ENCODE assay signal across 13 mouse cellular contexts in genomic region chr13:96671906-96672234, GRCm38 (mm10). TPM values are rescaled to one million over a fixed set of nuclear protein-coding genes. Genes with fewer than 3 reads are reported as not detected.
DNase-seq lines count a peak whose midpoint lies in the region; ATAC-seq and TF ChIP-seq lines count a peak whose summit lies in the region.
"Had no signal": no experiment of that assay in that cellular context is flagged by ENCODE, and none has a peak within 500 bp of the region (broad histone marks: within the 10 kb centered on the region; RNA-seq: fewer than 3 reads in every experiment).

No protein-coding gene starts in this region.

- no peaks in the 10 kb centered on the region for H3K27me3 ChIP-seq in forebrain, postnatal 0 days (ENCODE audit: insufficient read depth, low read length)
- no peaks in the 10 kb centered on the region for H3K27me3 ChIP-seq in forebrain, embryonic 13.5 days
- no peaks in the 10 kb centered on the region for H3K27me3 ChIP-seq in MEL (ENCODE audit: control insufficient read depth in 1 of 2, insufficient read depth in 2 of 2, low read length in 2 of 2)
- H3K27me3 ChIP-seq in hindbrain, embryonic 15.5 days = no peaks in the 10 kb centered on the region
- H3K27me3 ChIP-seq in midbrain, embryonic 14.5 days (ENCODE audit: control insufficient read depth, insufficient read depth, low read length) = no peaks in the 10 kb centered on the region
- H3K27me3 ChIP-seq: embryonic facial prominence, embryonic 13.5 days; heart, embryonic 13.5 days had no signal

- peak overlapping the region; percentile 74; the same call in 1 of the 2 replicates for H3K27ac ChIP-seq in forebrain, postnatal 0 days (ENCODE audit: low read depth, low read length)
- no peak overlapping the region for H3K27ac ChIP-seq in forebrain, embryonic 13.5 days
- peak overlapping the region; percentile 98 for H3K27ac ChIP-seq in MEL (ENCODE audit: control insufficient read depth, low read depth, low read length)
- peak overlapping the region; percentile 99 for H3K27ac ChIP-seq in hindbrain, embryonic 15.5 days (replicated peaks)
- peak overlapping the region; percentile 98; the same call in 1 of the 2 replicates for H3K27ac ChIP-seq in midbrain, embryonic 14.5 days (replicated peaks; ENCODE audit: low read depth, low read length)

- no peak for TF ChIP-seq CTCF in forebrain, postnatal 0 days (IDR thresholded peaks at IDR 0.05; ENCODE audit: low read depth)
- TF ChIP-seq CTCF in MEL (IDR thresholded peaks at IDR 0.05 in 2 of 3, conservative IDR thresholded peaks at IDR 0.05 in 1 of 3; ENCODE audit: control insufficient read depth in 1 of 3, insufficient read depth in 1 of 3, low read depth in 2 of 3, low read length in 3 of 3, poor library complexity in 1 of 3, severe bottlenecking in 1 of 3) = no peak

- H3K79me2 ChIP-seq in MEL (ENCODE audit: control insufficient read depth, insufficient read depth, low read length, poor library complexity) = peaks cover 28% of the 10 kb centered on the region

- H3K4me3 ChIP-seq in forebrain, postnatal 0 days (ENCODE audit: low read depth, low read length) = no peak overlapping the region
- no peak overlapping the region for H3K4me3 ChIP-seq in forebrain, embryonic 13.5 days
- H3K4me3 ChIP-seq in MEL (ENCODE audit: control insufficient read depth in 1 of 2, insufficient read depth in 1 of 2, low read depth in 2 of 2, low read length in 2 of 2) = peak overlapping the region; percentile 46 to 65
- H3K4me3 ChIP-seq in hindbrain, embryonic 15.5 days = no peak overlapping the region
- H3K4me3 ChIP-seq in midbrain, embryonic 14.5 days (replicated peaks; ENCODE audit: low read depth, low read length) = no peak overlapping the region

- H3K9ac ChIP-seq in forebrain, postnatal 0 days = no peak overlapping the region
- no peak overlapping the region for H3K9ac ChIP-seq in forebrain, embryonic 13.5 days
- peak overlapping the region; percentile 80 for H3K9ac ChIP-seq in MEL (ENCODE audit: control insufficient read depth, low read depth, low read length, poor library complexity, severe bottlenecking)
- H3K9ac ChIP-seq in hindbrain, embryonic 15.5 days = 0 out of 2 replicates have a peak overlapping the region, but pooled peaks have one; percentile 47
- no peak overlapping the region for H3K9ac ChIP-seq in midbrain, embryonic 14.5 days (replicated peaks; ENCODE audit: low read length)

- no peak for TF ChIP-seq EP300 in MEL (IDR thresholded peaks at IDR 0.05; ENCODE audit: low read depth in 1 of 2, low read length in 2 of 2)

- no peak for TF ChIP-seq POLR2A in MEL (IDR thresholded peaks at IDR 0.05; ENCODE audit: control insufficient read depth in 1 of 2, insufficient read depth in 1 of 2, low read depth in 1 of 2, low read length in 2 of 2, poor library complexity in 1 of 2)

- H3K9me3 ChIP-seq in forebrain, postnatal 0 days (ENCODE audit: low read length) = no peaks in the 10 kb centered on the region
- H3K9me3 ChIP-seq in forebrain, embryonic 13.5 days (replicated peaks) = no peaks in the 10 kb centered on the region
- H3K9me3 ChIP-seq in MEL (replicated peaks; ENCODE audit: insufficient read depth, low read length) = no peaks in the 10 kb centered on the region
- H3K9me3 ChIP-seq in hindbrain, embryonic 15.5 days = no peaks in the 10 kb centered on the region
- H3K9me3 ChIP-seq in midbrain, embryonic 14.5 days (ENCODE audit: control insufficient read depth, low read length) = no peaks in the 10 kb centered on the region
- H3K9me3 ChIP-seq: embryonic facial prominence, embryonic 13.5 days; heart, embryonic 13.5 days had no signal

- no peak for ATAC-seq in forebrain, postnatal 0 days
- no peak for ATAC-seq in forebrain, embryonic 13.5 days
- no peak for ATAC-seq in hindbrain, embryonic 15.5 days (ENCODE audit: low FRiP score, low read depth)
- ATAC-seq in midbrain, embryonic 14.5 days (ENCODE audit: low FRiP score, low TSS enrichment) = no peak

- no peak for DNase-seq in forebrain, postnatal 0 days
- DNase-seq in MEL (ENCODE audit: low read depth, low spot score) = no peak
- no peak for DNase-seq in midbrain, embryonic 14.5 days
- DNase-seq in kidney, adult 9 months = no peak
- DNase-seq in thymus, postnatal 14 days = no peak
- DNase-seq in adrenal gland, postnatal 25 days = no peak
- DNase-seq: adrenal gland, postnatal 10 days; B cell, adult 2 months; cerebellum, adult 11-12 months had no signal

- 74% methylated on average over 5 of the region's 5 CpGs for WGBS in forebrain, postnatal 0 days
- 87% methylated on average over 5 of the region's 5 CpGs for WGBS in forebrain, embryonic 13.5 days
- 88% methylated on average over 5 of the region's 5 CpGs for WGBS in hindbrain, embryonic 15.5 days
- 95% methylated on average over 5 of the region's 5 CpGs for WGBS in midbrain, embryonic 14.5 days

- TF ChIP-seq RAD21 in MEL (IDR thresholded peaks at IDR 0.05; ENCODE audit: low read depth, low read length) = no peak

- peaks cover 23% of the 10 kb centered on the region for H3K4me1 ChIP-seq in forebrain, postnatal 0 days (ENCODE audit: insufficient read depth)
- H3K4me1 ChIP-seq in forebrain, embryonic 13.5 days = peaks cover 35% of the 10 kb centered on the region
- peaks cover 5 to 13% of the 10 kb centered on the region in 2 experiments for H3K4me1 ChIP-seq in MEL (ENCODE audit: control insufficient read depth in 1 of 2, insufficient read depth in 2 of 2, low read length in 2 of 2)
- peaks cover 35% of the 10 kb centered on the region for H3K4me1 ChIP-seq in hindbrain, embryonic 15.5 days (replicated peaks)
- peaks cover 25% of the 10 kb centered on the region for H3K4me1 ChIP-seq in midbrain, embryonic 14.5 days (ENCODE audit: control insufficient read depth, insufficient read depth, low read length)

- no peaks in the 10 kb centered on the region; the same call in 1 of the 2 replicates for H3K36me3 ChIP-seq in forebrain, postnatal 0 days (ENCODE audit: insufficient read depth)
- H3K36me3 ChIP-seq in forebrain, embryonic 13.5 days (ENCODE audit: poor library complexity, severe bottlenecking) = no peaks in the 10 kb centered on the region
- peaks cover 2 to 24% of the 10 kb centered on the region in 2 experiments; a peak in 3 of 4 replicates for H3K36me3 ChIP-seq in MEL (ENCODE audit: control insufficient read depth in 1 of 2, insufficient read depth in 2 of 2, low read length in 2 of 2)
- H3K36me3 ChIP-seq in hindbrain, embryonic 15.5 days = no peaks in the 10 kb centered on the region
- H3K36me3 ChIP-seq in midbrain, embryonic 14.5 days (ENCODE audit: control insufficient read depth, insufficient read depth, low read length) = no peaks in the 10 kb centered on the region
- H3K36me3 ChIP-seq: embryonic facial prominence, embryonic 13.5 days had no signal

- no peak overlapping the region for H3K4me2 ChIP-seq in forebrain, postnatal 0 days (ENCODE audit: low read depth)
- no peak overlapping the region for H3K4me2 ChIP-seq in forebrain, embryonic 13.5 days
- no peak overlapping the region for H3K4me2 ChIP-seq in hindbrain, embryonic 15.5 days
- no peak overlapping the region for H3K4me2 ChIP-seq in midbrain, embryonic 14.5 days (ENCODE audit: low read length)

TF ChIP-seq in MEL, 35 proteins besides CTCF, POLR2A, EP300 and RAD21:
- 0 out of 2 replicates have a peak, but pooled peaks have one; percentile 32 for TF ChIP-seq MYC (IDR thresholded peaks at IDR 0.05; ENCODE audit: low read depth, low read length)
- TF ChIP-seq CHD1 (IDR thresholded peaks at IDR 0.05; ENCODE audit: low read depth, low read length) = peak; percentile 82; the same call in 1 of the 2 replicates
- 0 out of 2 replicates have a peak, but pooled peaks have one; percentile 31 for TF ChIP-seq TBP (IDR thresholded peaks at IDR 0.05; ENCODE audit: low read depth, low read length)
- peak; percentile 59; the same call in 1 of the 2 replicates for TF ChIP-seq ETS1 (IDR thresholded peaks at IDR 0.05; ENCODE audit: low read depth, low read length)
- no peak for TF ChIP-seq NRF1 (IDR thresholded peaks at IDR 0.05; ENCODE audit: insufficient read depth, low read depth, low read length, poor library complexity, severe bottlenecking)
- peak; percentile 12; the same call in 1 of the 2 replicates for TF ChIP-seq NELFE (IDR thresholded peaks at IDR 0.05; ENCODE audit: low read depth, low read length)

RNA-seq across cellular contexts. Expression of gene Hmgcr, which starts 1.1 kb away (rescaled TPM):
- 230 and 249 TPM in 2 replicates for total RNA-seq in forebrain, postnatal 0 days (2014; rRNA removed)
- 142 and 175 TPM in 2 replicates for polyA plus RNA-seq in forebrain, postnatal 0 days (2015; fragmentation: Nextera tagmentation; extraction: Ambion mirVana)
- 143 and 168 TPM in 2 replicates for polyA plus RNA-seq in forebrain, embryonic 13.5 days (2015; fragmentation: Nextera tagmentation; extraction: Ambion mirVana)
- 52.5 and 54.1 TPM in 2 replicates for total RNA-seq in MEL (2012; rRNA removed)
- polyA plus RNA-seq in MEL (2012; ENCODE audit: insufficient read depth in 1 of 2, insufficient read length in 2 of 2, low read depth in 1 of 2, low replicate concordance in 2 of 2, missing spikeins in 1 of 2) = 10 to 100 TPM in 1 of 2 experiments, not detected in 1; 69.8 TPM
- polyA plus RNA-seq in hindbrain, embryonic 15.5 days (2015; fragmentation: Nextera tagmentation; extraction: Ambion mirVana) = 170 TPM in 2 replicates
- polyA plus RNA-seq in midbrain, embryonic 14.5 days (2014; fragmentation: Nextera tagmentation; extraction: Ambion mirVana) = 172 and 226 TPM in 2 replicates
- 218 and 227 TPM in 2 replicates for total RNA-seq in adrenal gland, postnatal 25 days (2021)

Comparison
In these comparisons a context has a peak if more than half of its experiments do, and no peak if none do; other contexts are left out.
1. H3K4me3 ChIP-seq: peak in MEL (2 of 2); none in forebrain, postnatal 0 days (single experiment), forebrain, embryonic 13.5 days (single experiment), hindbrain, embryonic 15.5 days (single experiment) and midbrain, embryonic 14.5 days (single experiment).
2. H3K9ac ChIP-seq: peak in MEL (single experiment) and hindbrain, embryonic 15.5 days (single experiment); none in forebrain, postnatal 0 days (single experiment), forebrain, embryonic 13.5 days (single experiment) and midbrain, embryonic 14.5 days (single experiment).